In genomic region chr1:135158633-135159032, GRCm38 (mm10) we compare ENCODE assay signal across 11 mouse cellular contexts. TPM values are rescaled to one million over a fixed set of nuclear protein-coding genes. Genes with fewer than 3 reads are reported as not detected.
DNase-seq lines count a peak whose midpoint lies in the region; ATAC-seq lines count a peak whose summit lies in the region.
"Had no signal": no experiment of that assay in that cellular context is flagged by ENCODE, and none has a peak within 500 bp of the region (broad histone marks: within the 10 kb centered on the region; RNA-seq: fewer than 3 reads in every experiment).

No protein-coding gene starts in this region.

- 0 out of 2 replicates have a peak, but pooled peaks cover 3% of the 10 kb centered on the region for H3K4me1 ChIP-seq in hindbrain, embryonic 11.5 days (replicated peaks; ENCODE audit: control insufficient read depth, insufficient read depth, low read length)
- peaks cover 36% of the 10 kb centered on the region for H3K4me1 ChIP-seq in limb, embryonic 10.5 days

- no peaks in the 10 kb centered on the region for H3K27me3 ChIP-seq in hindbrain, embryonic 11.5 days (ENCODE audit: control insufficient read depth, insufficient read depth, low read length)
- 0 out of 2 replicates have a peak, but pooled peaks cover 3% of the 10 kb centered on the region for H3K27me3 ChIP-seq in limb, embryonic 10.5 days (ENCODE audit: low read depth, poor library complexity, severe bottlenecking)

- no peaks in the 10 kb centered on the region for H3K9me3 ChIP-seq in hindbrain, embryonic 11.5 days (ENCODE audit: control insufficient read depth, low read length)
- no peaks in the 10 kb centered on the region for H3K9me3 ChIP-seq in limb, embryonic 10.5 days (replicated peaks)

- peak; percentile 42 for ATAC-seq in hindbrain, embryonic 11.5 days (ENCODE audit: low FRiP score)
- ATAC-seq in inflammation-experienced regulatory T-cells, adult 6 months, result no peak

- no peak overlapping the region for H3K4me3 ChIP-seq in hindbrain, embryonic 11.5 days (ENCODE audit: low read depth, low read length)
- H3K4me3 ChIP-seq in limb, embryonic 10.5 days, result no peak overlapping the region

- no peak overlapping the region for H3K9ac ChIP-seq in hindbrain, embryonic 11.5 days (ENCODE audit: low read depth, low read length)

- H3K36me3 ChIP-seq in hindbrain, embryonic 11.5 days (ENCODE audit: control insufficient read depth, insufficient read depth, low read length), result no peaks in the 10 kb centered on the region
- peaks cover 25% of the 10 kb centered on the region for H3K36me3 ChIP-seq in limb, embryonic 10.5 days

- 50% methylated on average over 5 of the region's 5 CpGs for WGBS in hindbrain, embryonic 11.5 days
- 82% methylated on average over 5 of the region's 5 CpGs for WGBS in limb, embryonic 10.5 days

- peak overlapping the region; percentile 4; the same call in 1 of the 2 replicates for H3K27ac ChIP-seq in hindbrain, embryonic 11.5 days (ENCODE audit: low read depth, low read length)
- peak overlapping the region; percentile 42; the same call in 1 of the 2 replicates for H3K27ac ChIP-seq in limb, embryonic 10.5 days
- H3K27ac ChIP-seq: macrophage had no signal

- no peak overlapping the region for H3K4me2 ChIP-seq in hindbrain, embryonic 11.5 days (replicated peaks; ENCODE audit: low read depth, low read length)

- intact Hi-C loops in heart, postnatal 25 days (cut with DNase I), result no loop called here

- DNase-seq in right cerebral cortex, postnatal 10 days (ENCODE audit: low spot score in 2 of 2), result peak; percentile 87 to 92
- no peak for DNase-seq in right cerebral cortex, postnatal 4 days
- DNase-seq in hindbrain, embryonic 11.5 days (ENCODE audit: low spot score), result peak; percentile 36
- no peak for DNase-seq in limb, embryonic 10.5 days (ENCODE audit: low spot score)
- DNase-seq in right cerebral cortex, postnatal 14 days, result peak; percentile 42
- DNase-seq in adrenal gland, postnatal 25 days, result no peak
- no peak for DNase-seq in heart, postnatal 25 days (ENCODE audit: low spot score)

RNA-seq across cellular contexts. Expression of gene Gpr37l1, which starts 8.8 kb away (rescaled TPM):
- not detected in 2 replicates for polyA plus RNA-seq in hindbrain, embryonic 11.5 days (2014; fragmentation: Nextera tagmentation; extraction: Ambion mirVana)
- not detected in 2 replicates for polyA plus RNA-seq in limb, embryonic 10.5 days (2016; fragmentation: Nextera tagmentation; extraction: Ambion mirVana)
- 0.52 and 0.67 TPM in 2 replicates for total RNA-seq in adrenal gland, postnatal 25 days (2021)
- polyA plus RNA-seq in inflammation-experienced regulatory T-cells, adult 6 months (2017; shearing (Covaris generic)), result not detected
- 1 to 10 TPM in 1 of 2 experiments, under 1 TPM in 1; 0.81 to 1.1 TPM for total RNA-seq in heart, postnatal 25 days (2021)
- total RNA-seq: MEL had no signal
- polyA plus RNA-seq: heart, embryonic 16.5 days; macrophage had no signal

RNA-seq across cellular contexts. Expression of gene Arl8a, which starts 12.0 kb away (rescaled TPM):
- 84.5 and 84.6 TPM in 2 replicates for polyA plus RNA-seq in hindbrain, embryonic 11.5 days (2014; fragmentation: Nextera tagmentation; extraction: Ambion mirVana)
- 32.7 and 42.2 TPM in 2 replicates for polyA plus RNA-seq in limb, embryonic 10.5 days (2016; fragmentation: Nextera tagmentation; extraction: Ambion mirVana)
- total RNA-seq in adrenal gland, postnatal 25 days (2021), result 47.8 and 59.0 TPM in 2 replicates
- polyA plus RNA-seq in inflammation-experienced regulatory T-cells, adult 6 months (2017; shearing (Covaris generic)), result 10 to 100 TPM; 10.6 to 19.4 (median 14.2) TPM
- total RNA-seq in heart, postnatal 25 days (2021), result 10 to 100 TPM; 17.9 to 20.3 TPM

RNA-seq across cellular contexts. Expression of gene Ptpn7, which starts 26.1 kb away (rescaled TPM):
- polyA plus RNA-seq in hindbrain, embryonic 11.5 days (2014; fragmentation: Nextera tagmentation; extraction: Ambion mirVana), result 1.3 and 2.1 TPM in 2 replicates
- polyA plus RNA-seq in limb, embryonic 10.5 days (2016; fragmentation: Nextera tagmentation; extraction: Ambion mirVana), result 1.4 and 1.9 TPM in 2 replicates
- total RNA-seq in adrenal gland, postnatal 25 days (2021), result 1.4 and 1.5 TPM in 2 replicates
- 100 to 1,000 TPM; 161 to 188 (median 171) TPM for polyA plus RNA-seq in inflammation-experienced regulatory T-cells, adult 6 months (2017; shearing (Covaris generic))
- total RNA-seq in heart, postnatal 25 days (2021), result under 1 TPM; 0.44 to 0.50 TPM

RNA-seq across cellular contexts. Expression of gene Lgr6, which starts 53.6 kb away (rescaled TPM):
- 0.19 and 0.53 TPM in 2 replicates for polyA plus RNA-seq in hindbrain, embryonic 11.5 days (2014; fragmentation: Nextera tagmentation; extraction: Ambion mirVana)
- 0.56 and 0.75 TPM in 2 replicates for polyA plus RNA-seq in limb, embryonic 10.5 days (2016; fragmentation: Nextera tagmentation; extraction: Ambion mirVana)
- total RNA-seq in adrenal gland, postnatal 25 days (2021), result 2.2 and 2.4 TPM in 2 replicates
- under 1 TPM in 2 of 3 experiments, not detected in 1; 0.05 to 0.28 TPM for polyA plus RNA-seq in inflammation-experienced regulatory T-cells, adult 6 months (2017; shearing (Covaris generic))
- 10 to 100 TPM; 14.6 to 17.5 TPM for total RNA-seq in heart, postnatal 25 days (2021)
- polyA plus RNA-seq: macrophage had no signal

Comparison
In these comparisons a context has a peak if more than half of its experiments do, and no peak if none do; other contexts are left out.
1. DNase-seq: peak in right cerebral cortex, postnatal 10 days (2 of 2), hindbrain, embryonic 11.5 days (single experiment) and right cerebral cortex, postnatal 14 days (single experiment); none in right cerebral cortex, postnatal 4 days (single experiment), limb, embryonic 10.5 days (single experiment), adrenal gland, postnatal 25 days (single experiment) and heart, postnatal 25 days (single experiment).
2. RNA of gene Ptpn7, which starts 26.1 kb away (polyA plus RNA-seq): 161 to 188 TPM in inflammation-experienced regulatory T-cells, adult 6 months; 1.3 to 2.1 TPM in hindbrain, embryonic 11.5 days and 1.4 to 1.9 TPM in limb, embryonic 10.5 days; every median in the first group is over 10 times any median in the second.